In genomic region chr11:32008852-32009251, GRCm38 (mm10) we compare ENCODE assay signal across 24 mouse cellular contexts. TPM values are rescaled to one million over a fixed set of nuclear protein-coding genes. Genes with fewer than 3 reads are reported as not detected.
DNase-seq lines count a peak whose midpoint lies in the region; ATAC-seq lines count a peak whose summit lies in the region.
"Had no signal": no experiment of that assay in that cellular context is flagged by ENCODE, and none has a peak within 500 bp of the region (broad histone marks: within the 10 kb centered on the region; RNA-seq: fewer than 3 reads in every experiment).

No protein-coding gene starts in this region.

- H3K36me3 ChIP-seq in hindbrain, embryonic 13.5 days, result peaks cover 57% of the 10 kb centered on the region
- H3K36me3 ChIP-seq in hindbrain, embryonic 10.5 days, result peaks cover 50% of the 10 kb centered on the region
- peaks cover 48% of the 10 kb centered on the region for H3K36me3 ChIP-seq in forebrain, embryonic 14.5 days (ENCODE audit: control insufficient read depth, insufficient read depth, low read length)
- H3K36me3 ChIP-seq in hindbrain, embryonic 15.5 days, result peaks cover 37% of the 10 kb centered on the region
- H3K36me3 ChIP-seq in midbrain, embryonic 16.5 days (ENCODE audit: control insufficient read depth, insufficient read depth, low read length), result peaks cover 37% of the 10 kb centered on the region
- H3K36me3 ChIP-seq in heart, embryonic 12.5 days, result no peaks in the 10 kb centered on the region
- H3K36me3 ChIP-seq: limb, embryonic 15.5 days had no signal

- peak overlapping the region; percentile 39 for H3K4me2 ChIP-seq in hindbrain, embryonic 13.5 days
- peak overlapping the region; percentile 41 for H3K4me2 ChIP-seq in forebrain, embryonic 14.5 days (ENCODE audit: low read length)
- peak overlapping the region; percentile 33 for H3K4me2 ChIP-seq in hindbrain, embryonic 15.5 days
- H3K4me2 ChIP-seq in midbrain, embryonic 16.5 days (ENCODE audit: low read length), result peak overlapping the region; percentile 47
- no peak overlapping the region for H3K4me2 ChIP-seq in heart, embryonic 12.5 days
- H3K4me2 ChIP-seq: heart, embryonic 11.5 days; limb, embryonic 15.5 days had no signal

- H3K27ac ChIP-seq in hindbrain, embryonic 13.5 days, result peak overlapping the region; percentile 56
- H3K27ac ChIP-seq in hindbrain, embryonic 10.5 days, result no peak overlapping the region
- H3K27ac ChIP-seq in forebrain, embryonic 14.5 days (ENCODE audit: low read depth, low read length), result peak overlapping the region; percentile 91; the same call in 1 of the 2 replicates
- peak overlapping the region; percentile 52; the same call in 1 of the 2 replicates for H3K27ac ChIP-seq in hindbrain, embryonic 15.5 days (replicated peaks)
- peak overlapping the region; percentile 50 for H3K27ac ChIP-seq in midbrain, embryonic 16.5 days (ENCODE audit: low read length)
- H3K27ac ChIP-seq in heart, embryonic 12.5 days (ENCODE audit: poor library complexity, severe bottlenecking), result no peak overlapping the region
- H3K27ac ChIP-seq: gastrocnemius, adult 2 months; limb, embryonic 15.5 days; neural tube, embryonic 12.5 days had no signal

- no peak for ATAC-seq in hindbrain, embryonic 13.5 days (ENCODE audit: low FRiP score)
- no peak for ATAC-seq in forebrain, embryonic 14.5 days
- no peak for ATAC-seq in hindbrain, embryonic 15.5 days (ENCODE audit: low FRiP score, low read depth)
- ATAC-seq in midbrain, embryonic 16.5 days, result no peak
- no peak for ATAC-seq in heart, embryonic 12.5 days (ENCODE audit: insufficient number of reproducible peaks, low FRiP score)
- ATAC-seq in cerebellum, adult (ENCODE audit: insufficient number of reproducible peaks, low FRiP score, low TSS enrichment), result no peak
- ATAC-seq in CD4-positive, CD25-positive, alpha-beta regulatory T cell, adult 4 months, result no peak
- ATAC-seq: intestine, embryonic 16.5 days; lung, postnatal 0 days had no signal

- H3K9ac ChIP-seq in hindbrain, embryonic 13.5 days, result no peak overlapping the region; the same call in 1 of the 2 replicates
- H3K9ac ChIP-seq in forebrain, embryonic 14.5 days (ENCODE audit: low read length), result 0 out of 2 replicates have a peak overlapping the region, but pooled peaks have one; percentile 10
- H3K9ac ChIP-seq in hindbrain, embryonic 15.5 days, result 0 out of 2 replicates have a peak overlapping the region, but pooled peaks have one; percentile 11
- no peak overlapping the region for H3K9ac ChIP-seq in midbrain, embryonic 16.5 days (ENCODE audit: low read depth, low read length)
- H3K9ac ChIP-seq in heart, embryonic 12.5 days, result no peak overlapping the region
- H3K9ac ChIP-seq: limb, embryonic 15.5 days; neural tube, embryonic 12.5 days had no signal

- DNase-seq in hindbrain, embryonic 10.5 days (ENCODE audit: low spot score), result no peak
- DNase-seq in forebrain, embryonic 14.5 days (ENCODE audit: low spot score), result no peak
- DNase-seq: B cell, adult 2 months; cerebellum, adult 9-11 months; embryo, embryonic 11 days; gastrocnemius, adult 2 months; heart, postnatal 14 days; kidney, postnatal 36 days; right cerebral cortex, postnatal 14 days; thymus, postnatal 36 days had no signal

- H3K27me3 ChIP-seq in hindbrain, embryonic 13.5 days, result no peaks in the 10 kb centered on the region
- no peaks in the 10 kb centered on the region for H3K27me3 ChIP-seq in hindbrain, embryonic 10.5 days (ENCODE audit: insufficient read depth, poor library complexity, severe bottlenecking)
- no peaks in the 10 kb centered on the region for H3K27me3 ChIP-seq in forebrain, embryonic 14.5 days (replicated peaks; ENCODE audit: control insufficient read depth, insufficient read depth, low read length)
- no peaks in the 10 kb centered on the region for H3K27me3 ChIP-seq in hindbrain, embryonic 15.5 days
- no peaks in the 10 kb centered on the region for H3K27me3 ChIP-seq in midbrain, embryonic 16.5 days (ENCODE audit: control insufficient read depth, insufficient read depth, low read depth, low read length)
- 0 out of 2 replicates have a peak, but pooled peaks cover 1% of the 10 kb centered on the region for H3K27me3 ChIP-seq in heart, embryonic 12.5 days (replicated peaks)
- H3K27me3 ChIP-seq: neural tube, embryonic 12.5 days had no signal

- WGBS in hindbrain, embryonic 13.5 days, result 62% methylated on average over 3 of the region's 3 CpGs
- 76% methylated on average over 3 of the region's 3 CpGs for WGBS in hindbrain, embryonic 10.5 days
- WGBS in forebrain, embryonic 14.5 days, result 78% methylated on average over 3 of the region's 3 CpGs
- 61% methylated on average over 3 of the region's 3 CpGs for WGBS in hindbrain, embryonic 15.5 days
- 61% methylated on average over 3 of the region's 3 CpGs for WGBS in midbrain, embryonic 16.5 days
- 81% methylated on average over 3 of the region's 3 CpGs for WGBS in heart, embryonic 12.5 days

- 0 out of 2 replicates have a peak, but pooled peaks cover 8% of the 10 kb centered on the region for H3K9me3 ChIP-seq in hindbrain, embryonic 13.5 days
- peaks cover 16% of the 10 kb centered on the region for H3K9me3 ChIP-seq in hindbrain, embryonic 10.5 days
- peaks cover 10% of the 10 kb centered on the region for H3K9me3 ChIP-seq in forebrain, embryonic 14.5 days (replicated peaks; ENCODE audit: control insufficient read depth, low read length)
- no peaks in the 10 kb centered on the region; the same call in 1 of the 2 replicates for H3K9me3 ChIP-seq in hindbrain, embryonic 15.5 days
- no peaks in the 10 kb centered on the region for H3K9me3 ChIP-seq in midbrain, embryonic 16.5 days (replicated peaks; ENCODE audit: control insufficient read depth, low read length, poor library complexity, severe bottlenecking)
- H3K9me3 ChIP-seq in heart, embryonic 12.5 days (replicated peaks), result peaks cover 7% of the 10 kb centered on the region; the same call in 1 of the 2 replicates
- H3K9me3 ChIP-seq: limb, embryonic 15.5 days had no signal

- peaks cover 71% of the 10 kb centered on the region for H3K4me1 ChIP-seq in hindbrain, embryonic 13.5 days (replicated peaks)
- peaks cover 41% of the 10 kb centered on the region for H3K4me1 ChIP-seq in hindbrain, embryonic 10.5 days (replicated peaks)
- H3K4me1 ChIP-seq in forebrain, embryonic 14.5 days (ENCODE audit: control insufficient read depth, insufficient read depth, low read length), result peaks cover 37% of the 10 kb centered on the region
- peaks cover 70% of the 10 kb centered on the region for H3K4me1 ChIP-seq in hindbrain, embryonic 15.5 days (replicated peaks)
- peaks cover 75% of the 10 kb centered on the region for H3K4me1 ChIP-seq in midbrain, embryonic 16.5 days (ENCODE audit: control insufficient read depth, insufficient read depth, low read length)
- H3K4me1 ChIP-seq in heart, embryonic 12.5 days (replicated peaks), result peaks cover 18% of the 10 kb centered on the region

- no peak overlapping the region for H3K4me3 ChIP-seq in hindbrain, embryonic 13.5 days
- no peak overlapping the region for H3K4me3 ChIP-seq in hindbrain, embryonic 10.5 days
- H3K4me3 ChIP-seq in forebrain, embryonic 14.5 days (ENCODE audit: low read depth, low read length), result 0 out of 2 replicates have a peak overlapping the region, but pooled peaks have one; percentile 8
- no peak overlapping the region for H3K4me3 ChIP-seq in hindbrain, embryonic 15.5 days
- no peak overlapping the region for H3K4me3 ChIP-seq in midbrain, embryonic 16.5 days (ENCODE audit: low read depth, low read length)
- no peak overlapping the region for H3K4me3 ChIP-seq in heart, embryonic 12.5 days
- H3K4me3 ChIP-seq: gastrocnemius, adult 2 months; limb, embryonic 15.5 days; neural tube, embryonic 12.5 days had no signal

RNA-seq across cellular contexts. Expression of gene Nsg2, which starts 8.6 kb away (rescaled TPM):
- 451 and 461 TPM in 2 replicates for polyA plus RNA-seq in hindbrain, embryonic 13.5 days (2015; fragmentation: Nextera tagmentation; extraction: Ambion mirVana)
- polyA plus RNA-seq in hindbrain, embryonic 10.5 days (2016; fragmentation: Nextera tagmentation; extraction: Ambion mirVana), result 26.5 and 76.8 TPM in 2 replicates
- 304 and 315 TPM in 2 replicates for polyA plus RNA-seq in forebrain, embryonic 14.5 days (2014; fragmentation: Nextera tagmentation; extraction: Ambion mirVana)
- 496 and 530 TPM in 2 replicates for polyA plus RNA-seq in hindbrain, embryonic 15.5 days (2015; fragmentation: Nextera tagmentation; extraction: Ambion mirVana)
- polyA plus RNA-seq in midbrain, embryonic 16.5 days (2015; fragmentation: Nextera tagmentation; extraction: Ambion mirVana), result 730 and 757 TPM in 2 replicates
- 0.73 and 1.0 TPM in 2 replicates for polyA plus RNA-seq in heart, embryonic 12.5 days (2016; fragmentation: Nextera tagmentation; extraction: Ambion mirVana)
- 10 to 100 TPM; 72.5 to 88.8 TPM for polyA plus RNA-seq in CD4-positive, CD25-positive, alpha-beta regulatory T cell, adult 4 months (2017; shearing (Covaris generic))

RNA-seq across cellular contexts. Expression of gene 4930524B15Rik, which starts 43.5 kb away (rescaled TPM):
- polyA plus RNA-seq in hindbrain, embryonic 13.5 days (2015; fragmentation: Nextera tagmentation; extraction: Ambion mirVana), result 0.16 and 0.22 TPM in 2 replicates
- 0.10 and 0.20 TPM in 2 replicates for polyA plus RNA-seq in hindbrain, embryonic 10.5 days (2016; fragmentation: Nextera tagmentation; extraction: Ambion mirVana)
- polyA plus RNA-seq in forebrain, embryonic 14.5 days (2014; fragmentation: Nextera tagmentation; extraction: Ambion mirVana), result 0.14 and 0.25 TPM in 2 replicates
- polyA plus RNA-seq in hindbrain, embryonic 15.5 days (2015; fragmentation: Nextera tagmentation; extraction: Ambion mirVana), result 0.16 and 0.36 TPM in 2 replicates
- polyA plus RNA-seq in midbrain, embryonic 16.5 days (2015; fragmentation: Nextera tagmentation; extraction: Ambion mirVana), result 0.20 and 0.53 TPM in 2 replicates
- polyA plus RNA-seq in heart, embryonic 12.5 days (2016; fragmentation: Nextera tagmentation; extraction: Ambion mirVana), result 0.12 and 0.22 TPM in 2 replicates
- not detected for polyA plus RNA-seq in CD4-positive, CD25-positive, alpha-beta regulatory T cell, adult 4 months (2017; shearing (Covaris generic))
- polyA plus RNA-seq: embryonic facial prominence, embryonic 14.5 days; intestine, embryonic 16.5 days; limb, embryonic 15.5 days; liver, embryonic 16.5 days; spleen, adult 2 months had no signal

Comparison
In these comparisons a context has a peak if more than half of its experiments do, and no peak if none do; other contexts are left out.
1. H3K27ac ChIP-seq: peak in hindbrain, embryonic 13.5 days (single experiment), forebrain, embryonic 14.5 days (single experiment), hindbrain, embryonic 15.5 days (single experiment) and midbrain, embryonic 16.5 days (single experiment); none in hindbrain, embryonic 10.5 days (single experiment) and heart, embryonic 12.5 days (single experiment).
2. H3K9ac ChIP-seq: peak in forebrain, embryonic 14.5 days (single experiment) and hindbrain, embryonic 15.5 days (single experiment); none in hindbrain, embryonic 13.5 days (single experiment), midbrain, embryonic 16.5 days (single experiment) and heart, embryonic 12.5 days (single experiment).
3. RNA of gene Nsg2, which starts 8.6 kb away (polyA plus RNA-seq): 730 to 757 TPM in midbrain, embryonic 16.5 days, 496 to 530 TPM in hindbrain, embryonic 15.5 days, 451 to 461 TPM in hindbrain, embryonic 13.5 days, 304 to 315 TPM in forebrain, embryonic 14.5 days, 72.5 to 88.8 TPM in CD4-positive, CD25-positive, alpha-beta regulatory T cell, adult 4 months and 26.5 to 76.8 TPM in hindbrain, embryonic 10.5 days; 0.73 to 1.0 TPM in heart, embryonic 12.5 days; every median in the first group is over 10 times any median in the second.